Mouse (Mus musculus): ENCODE data around the gene Zfp280b. TPM values are rescaled to one million over a fixed set of nuclear protein-coding genes. Genes with fewer than 3 reads are reported as not detected.

The Zfp280b gene
- 1 to 10 TPM in 1 of 2 experiments, under 1 TPM in 1; 0.47 to 3.3 TPM for polyA plus RNA-seq (2012; fragmentation: generic; extraction: Trizol)

DNA sequence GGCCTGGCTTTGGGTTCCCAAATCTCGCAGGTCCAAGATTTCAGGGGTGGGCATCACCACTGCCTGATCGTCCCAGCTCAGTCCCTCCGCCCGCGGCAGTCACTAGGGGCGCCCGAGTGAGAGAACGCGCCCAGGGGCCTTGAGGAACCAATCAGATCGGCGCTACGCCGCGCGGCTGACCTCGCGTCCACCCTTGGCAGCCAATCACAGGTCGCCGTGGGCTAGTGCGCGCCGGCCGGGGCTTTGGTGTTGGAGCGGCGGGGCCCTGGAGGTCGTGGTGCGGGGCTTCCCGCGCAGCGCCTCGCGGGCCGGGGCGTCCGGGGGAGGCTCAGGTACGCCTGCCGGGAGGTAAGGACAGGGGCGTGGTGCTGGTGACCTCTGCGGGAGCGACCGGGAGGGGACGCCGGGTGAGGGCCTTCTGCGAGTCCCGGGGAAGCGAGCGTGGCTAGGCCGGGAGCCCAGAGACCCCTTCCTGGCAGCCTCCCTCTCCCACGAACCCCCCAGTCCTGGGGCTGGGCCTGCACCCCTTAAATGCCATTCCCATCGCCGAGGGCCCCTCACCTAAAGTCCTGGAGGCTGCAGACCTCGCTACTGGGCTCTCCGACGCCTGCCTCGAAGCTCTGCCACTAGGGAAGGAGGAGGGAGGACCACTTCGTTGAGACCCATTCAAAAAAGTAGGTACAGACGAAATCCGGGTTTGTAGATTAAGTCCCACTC lies at the start of gene Zfp280b:
Gene Zfp280b, plus strand, starts transcription at position 249 of the 717 bp plus-strand sequence.

Other genes starting within 250 kb of the Zfp280b start
- gene Gstt1, start 234.1 kb upstream of the Zfp280b start, polyA plus RNA-seq (2012; fragmentation: generic; extraction: Trizol): 10 to 100 TPM in 1 of 2 experiments, 1 to 10 TPM in 1; 6.2 to 43.9 TPM
- not detected for gene Gstt4, start 210.1 kb upstream of the Zfp280b start, polyA plus RNA-seq (2012; fragmentation: generic; extraction: Trizol)
- 1 to 10 TPM in 1 of 2 experiments, under 1 TPM in 1; 0.08 to 1.2 TPM for gene Gstt2, start 195.2 kb upstream of the Zfp280b start, polyA plus RNA-seq (2012; fragmentation: generic; extraction: Trizol)
- 1,000 to 10,000 TPM in 1 of 2 experiments, 100 to 1,000 TPM in 1; 771 to 3,948 TPM for gene Mif, start 172.4 kb upstream of the Zfp280b start, polyA plus RNA-seq (2012; fragmentation: generic; extraction: Trizol)
- under 1 TPM in 1 of 2 experiments, not detected in 1; 0.45 TPM for gene Derl3, start 139.2 kb upstream of the Zfp280b start, polyA plus RNA-seq (2012; fragmentation: generic; extraction: Trizol)
- gene Smarcb1, start 111.0 kb upstream of the Zfp280b start, polyA plus RNA-seq (2012; fragmentation: generic; extraction: Trizol): 100 to 1,000 TPM; 149 to 179 TPM
- gene Chchd10, start 99.5 kb upstream of the Zfp280b start, polyA plus RNA-seq (2012; fragmentation: generic; extraction: Trizol): 1 to 10 TPM in 1 of 2 experiments, under 1 TPM in 1; 0.40 to 2.4 TPM
- gene Mmp11, start 96.2 kb upstream of the Zfp280b start, polyA plus RNA-seq (2012; fragmentation: generic; extraction: Trizol): 10 to 100 TPM; 27.3 to 82.1 TPM
- gene Gm867, start 92.0 kb upstream of the Zfp280b start, polyA plus RNA-seq (2012; fragmentation: generic; extraction: Trizol): not detected
- gene Vpreb3, start 89.6 kb upstream of the Zfp280b start, polyA plus RNA-seq (2012; fragmentation: generic; extraction: Trizol): not detected
- not detected for gene Gm5134, start 78.1 kb upstream of the Zfp280b start, polyA plus RNA-seq (2012; fragmentation: generic; extraction: Trizol)
- gene Slc5a4b, start 78.3 kb downstream of the Zfp280b start, polyA plus RNA-seq (2012; fragmentation: generic; extraction: Trizol): not detected
- gene Slc5a4a, start 114.8 kb downstream of the Zfp280b start, polyA plus RNA-seq (2012; fragmentation: generic; extraction: Trizol): not detected
- gene Prmt2, start 205.2 kb downstream of the Zfp280b start, polyA plus RNA-seq (2012; fragmentation: generic; extraction: Trizol): 10 to 100 TPM; 25.9 to 73.7 TPM
- 10 to 100 TPM in 1 of 2 experiments, under 1 TPM in 1; 0.20 to 12.9 TPM for gene S100b, start 221.2 kb downstream of the Zfp280b start, polyA plus RNA-seq (2012; fragmentation: generic; extraction: Trizol)